19 mouse cellular contexts compared by ENCODE assay signal in the genomic region with DNA sequence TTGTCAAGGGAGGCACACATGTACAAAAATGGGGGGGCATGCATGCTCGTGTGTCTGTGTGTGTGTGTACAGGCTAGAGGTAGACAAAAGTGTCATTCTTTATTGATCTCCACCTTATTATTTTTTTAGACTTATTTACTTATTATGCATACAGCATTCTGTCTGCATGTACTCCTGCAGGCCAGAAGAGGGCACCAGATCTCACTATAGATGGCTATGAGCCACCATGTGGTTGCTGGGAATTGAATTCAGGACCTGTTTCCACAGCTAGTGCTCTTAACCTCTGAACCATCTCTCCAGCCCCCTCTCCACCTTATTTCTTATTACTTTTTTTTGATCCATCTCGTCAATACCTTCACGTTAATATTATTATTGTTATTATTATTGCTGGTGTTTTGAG. TPM values are rescaled to one million over a fixed set of nuclear protein-coding genes. Genes with fewer than 3 reads are reported as not detected.
A peak's percentile ranks its signal among the peaks of the same experiment; 100 is the strongest.
DNase-seq lines count a peak whose midpoint lies in the region; ATAC-seq and TF ChIP-seq lines count a peak whose summit lies in the region.
"Had no signal": no experiment of that assay in that cellular context is flagged by ENCODE, and none has a peak within 500 bp of the region (broad histone marks: within the 10 kb centered on the region; RNA-seq: fewer than 3 reads in every experiment).

No protein-coding gene starts in this region.

- no peaks in the 10 kb centered on the region for H3K9me3 ChIP-seq in intestine, postnatal 0 days (ENCODE audit: control insufficient read depth)
- no peaks in the 10 kb centered on the region for H3K9me3 ChIP-seq in intestine, embryonic 15.5 days
- no peaks in the 10 kb centered on the region for H3K9me3 ChIP-seq in midbrain, postnatal 0 days (ENCODE audit: low read length)
- H3K9me3 ChIP-seq in midbrain, embryonic 10.5 days (replicated peaks): no peaks in the 10 kb centered on the region; the same call in 1 of the 2 replicates
- H3K9me3 ChIP-seq: hindbrain, embryonic 13.5 days; neural tube, embryonic 13.5 days had no signal

- H3K4me3 ChIP-seq in intestine, postnatal 0 days (ENCODE audit: low read depth, low read length): no peak overlapping the region
- no peak overlapping the region for H3K4me3 ChIP-seq in intestine, embryonic 15.5 days (replicated peaks)
- no peak overlapping the region for H3K4me3 ChIP-seq in midbrain, postnatal 0 days (ENCODE audit: low read depth, low read length)
- H3K4me3 ChIP-seq in midbrain, embryonic 10.5 days: no peak overlapping the region
- H3K4me3 ChIP-seq in cerebellum, adult 2 months (replicated peaks; ENCODE audit: insufficient read depth, low read depth, low read length): no peak overlapping the region
- H3K4me3 ChIP-seq: hindbrain, embryonic 13.5 days; neural tube, embryonic 13.5 days had no signal

- DNase-seq in midbrain, postnatal 0 days (ENCODE audit: low spot score): no peak
- DNase-seq in midbrain, embryonic 10.5 days (ENCODE audit: low spot score): no peak
- DNase-seq in ES-CJ7 (ENCODE audit: low read depth, low spot score): peak; percentile 49
- peak; percentile 30 for DNase-seq in induced T-regulatory cell, adult 2 months (ENCODE audit: low read depth)
- no peak for DNase-seq in cerebellum, adult 2 months
- no peak for DNase-seq in right cerebral cortex, postnatal 10 days (ENCODE audit: low spot score in 2 of 2)
- DNase-seq: cerebellum, adult 18-20 months; gastrocnemius, postnatal 25 days; kidney, adult 8-10 months had no signal

- no peak overlapping the region for H3K4me2 ChIP-seq in intestine, postnatal 0 days (replicated peaks; ENCODE audit: low read depth)
- H3K4me2 ChIP-seq in intestine, embryonic 15.5 days (replicated peaks): no peak overlapping the region
- no peak overlapping the region for H3K4me2 ChIP-seq in midbrain, postnatal 0 days (ENCODE audit: low read depth, low read length, poor library complexity, severe bottlenecking)
- H3K4me2 ChIP-seq: hindbrain, embryonic 13.5 days; liver, embryonic 11.5 days; neural tube, embryonic 13.5 days had no signal

- TF ChIP-seq CTCF in intestine, postnatal 0 days (IDR thresholded peaks at IDR 0.05; ENCODE audit: low read depth): peak; percentile 67
- peak; percentile 54 for TF ChIP-seq CTCF in midbrain, postnatal 0 days (IDR thresholded peaks at IDR 0.05)
- TF ChIP-seq CTCF in cerebellum, adult 2 months (IDR thresholded peaks at IDR 0.05; ENCODE audit: borderline replicate concordance, insufficient read depth, low read depth, low read length): no peak

- ATAC-seq in intestine, postnatal 0 days: no peak
- no peak for ATAC-seq in intestine, embryonic 15.5 days
- no peak for ATAC-seq in midbrain, postnatal 0 days (ENCODE audit: low FRiP score)
- ATAC-seq: activated CD4-positive, CD25-positive, alpha-beta regulatory T cell, adult 4 months; forebrain, embryonic 16.5 days had no signal

- WGBS in intestine, postnatal 0 days: 66% methylated on average over 3 of the region's 3 CpGs
- 62% methylated on average over 3 of the region's 3 CpGs for WGBS in intestine, embryonic 15.5 days
- WGBS in midbrain, postnatal 0 days: 66% methylated on average over 3 of the region's 3 CpGs
- 60% methylated on average over 3 of the region's 3 CpGs for WGBS in midbrain, embryonic 10.5 days
- 86% methylated on average over 3 of the region's 3 CpGs for WGBS in cerebellum, adult 2 months

- no peaks in the 10 kb centered on the region for H3K27me3 ChIP-seq in intestine, postnatal 0 days (replicated peaks; ENCODE audit: control insufficient read depth, insufficient read depth, low read length)
- no peaks in the 10 kb centered on the region for H3K27me3 ChIP-seq in intestine, embryonic 15.5 days (replicated peaks)
- H3K27me3 ChIP-seq in midbrain, postnatal 0 days (ENCODE audit: insufficient read depth, low read length): no peaks in the 10 kb centered on the region
- H3K27me3 ChIP-seq in midbrain, embryonic 10.5 days (ENCODE audit: low read depth, poor library complexity, severe bottlenecking): no peaks in the 10 kb centered on the region
- H3K27me3 ChIP-seq in cerebellum, adult 2 months (ENCODE audit: control insufficient read depth, insufficient read depth, low read length): no peaks in the 10 kb centered on the region
- H3K27me3 ChIP-seq: neural tube, embryonic 13.5 days had no signal

- H3K9ac ChIP-seq in intestine, postnatal 0 days (ENCODE audit: low read depth, low read length): no peak overlapping the region
- no peak overlapping the region for H3K9ac ChIP-seq in intestine, embryonic 15.5 days
- H3K9ac ChIP-seq in midbrain, postnatal 0 days (replicated peaks; ENCODE audit: low read length, poor library complexity, severe bottlenecking): no peak overlapping the region
- H3K9ac ChIP-seq: hindbrain, embryonic 13.5 days; neural tube, embryonic 13.5 days had no signal

- no peak for TF ChIP-seq POLR2A in cerebellum, adult 2 months (IDR thresholded peaks at IDR 0.05; ENCODE audit: borderline replicate concordance, insufficient read depth, low read length)

- no peaks in the 10 kb centered on the region for H3K4me1 ChIP-seq in intestine, postnatal 0 days (replicated peaks; ENCODE audit: control insufficient read depth, insufficient read depth, low read length)
- peaks cover 6% of the 10 kb centered on the region; the same call in 1 of the 2 replicates for H3K4me1 ChIP-seq in intestine, embryonic 15.5 days (replicated peaks)
- no peaks in the 10 kb centered on the region for H3K4me1 ChIP-seq in midbrain, postnatal 0 days (ENCODE audit: insufficient read depth, low read length)
- peaks cover under 1% of the 10 kb centered on the region; the same call in 1 of the 2 replicates for H3K4me1 ChIP-seq in midbrain, embryonic 10.5 days
- peaks cover 8% of the 10 kb centered on the region for H3K4me1 ChIP-seq in cerebellum, adult 2 months (ENCODE audit: control insufficient read depth, insufficient read depth, low read length)

- no peak overlapping the region for H3K27ac ChIP-seq in intestine, postnatal 0 days (ENCODE audit: low read depth, low read length)
- no peak overlapping the region for H3K27ac ChIP-seq in intestine, embryonic 15.5 days
- no peak overlapping the region for H3K27ac ChIP-seq in midbrain, postnatal 0 days (ENCODE audit: low read depth, low read length)
- no peak overlapping the region for H3K27ac ChIP-seq in midbrain, embryonic 10.5 days (replicated peaks)
- H3K27ac ChIP-seq in cerebellum, adult 2 months (ENCODE audit: insufficient read depth, low read length): no peak overlapping the region
- H3K27ac ChIP-seq: hindbrain, embryonic 13.5 days; neural tube, embryonic 13.5 days had no signal

- no peaks in the 10 kb centered on the region for H3K36me3 ChIP-seq in intestine, postnatal 0 days (ENCODE audit: control insufficient read depth, insufficient read depth)
- no peaks in the 10 kb centered on the region for H3K36me3 ChIP-seq in intestine, embryonic 15.5 days
- H3K36me3 ChIP-seq in midbrain, postnatal 0 days (ENCODE audit: insufficient read depth, low read length): no peaks in the 10 kb centered on the region
- no peaks in the 10 kb centered on the region for H3K36me3 ChIP-seq in midbrain, embryonic 10.5 days
- H3K36me3 ChIP-seq: hindbrain, embryonic 13.5 days; neural tube, embryonic 13.5 days had no signal

RNA-seq across cellular contexts. Expression of a gene that starts 6.2 kb away (rescaled TPM):
- polyA plus RNA-seq in intestine, postnatal 0 days (2015; fragmentation: Nextera tagmentation; extraction: Ambion mirVana): not detected in 2 replicates
- polyA plus RNA-seq in intestine, embryonic 15.5 days (2015; fragmentation: Nextera tagmentation; extraction: Ambion mirVana): not detected in 2 replicates
- 0.44 TPM in 1 of 2 replicates, not detected in the other for total RNA-seq in midbrain, postnatal 0 days (2014; rRNA removed)
- not detected in 2 replicates for polyA plus RNA-seq in midbrain, postnatal 0 days (2015; fragmentation: Nextera tagmentation; extraction: Ambion mirVana)
- 0.09 TPM in 1 of 2 replicates, not detected in the other for polyA plus RNA-seq in midbrain, embryonic 10.5 days (2016; fragmentation: Nextera tagmentation; extraction: Ambion mirVana)
- 0.10 and 0.11 TPM in 2 replicates for polyA plus RNA-seq in cerebellum, adult 2 months (2012; rRNA removed)
- total RNA-seq: layer of hippocampus, adult 18-20 months; left cerebral cortex, postnatal 10 days had no signal
- polyA plus RNA-seq: activated CD4-positive, CD25-positive, alpha-beta regulatory T cell, adult 4 months; forebrain, embryonic 16.5 days; hindbrain, embryonic 13.5 days; liver, embryonic 11.5 days; neural tube, embryonic 13.5 days had no signal

RNA-seq across cellular contexts. Expression of a gene that starts 22.5 kb away (rescaled TPM):
- 113 and 124 TPM in 2 replicates for polyA plus RNA-seq in intestine, postnatal 0 days (2015; fragmentation: Nextera tagmentation; extraction: Ambion mirVana)
- polyA plus RNA-seq in intestine, embryonic 15.5 days (2015; fragmentation: Nextera tagmentation; extraction: Ambion mirVana): 272 and 318 TPM in 2 replicates
- total RNA-seq in midbrain, postnatal 0 days (2014; rRNA removed): 94.0 and 98.7 TPM in 2 replicates
- polyA plus RNA-seq in midbrain, postnatal 0 days (2015; fragmentation: Nextera tagmentation; extraction: Ambion mirVana): 80.7 and 94.6 TPM in 2 replicates
- 427 and 457 TPM in 2 replicates for polyA plus RNA-seq in midbrain, embryonic 10.5 days (2016; fragmentation: Nextera tagmentation; extraction: Ambion mirVana)
- polyA plus RNA-seq in cerebellum, adult 2 months (2012; rRNA removed): 276 and 338 TPM in 2 replicates

RNA-seq across cellular contexts. Expression of a gene that starts 47.0 kb away (rescaled TPM):
- polyA plus RNA-seq in intestine, postnatal 0 days (2015; fragmentation: Nextera tagmentation; extraction: Ambion mirVana): not detected in 2 replicates
- 0.33 and 0.95 TPM in 2 replicates for polyA plus RNA-seq in intestine, embryonic 15.5 days (2015; fragmentation: Nextera tagmentation; extraction: Ambion mirVana)
- 0.33 and 0.42 TPM in 2 replicates for total RNA-seq in midbrain, postnatal 0 days (2014; rRNA removed)
- polyA plus RNA-seq in midbrain, postnatal 0 days (2015; fragmentation: Nextera tagmentation; extraction: Ambion mirVana): 0.55 TPM in 1 of 2 replicates, not detected in the other
- polyA plus RNA-seq in midbrain, embryonic 10.5 days (2016; fragmentation: Nextera tagmentation; extraction: Ambion mirVana): 0.12 and 0.45 TPM in 2 replicates
- polyA plus RNA-seq in cerebellum, adult 2 months (2012; rRNA removed): 0.82 and 1.9 TPM in 2 replicates
- polyA plus RNA-seq: activated CD4-positive, CD25-positive, alpha-beta regulatory T cell, adult 4 months; heart, embryonic 14.5 days had no signal

RNA-seq across cellular contexts. Expression of a gene that starts 58.0 kb away (rescaled TPM):
- 49.3 and 50.5 TPM in 2 replicates for polyA plus RNA-seq in intestine, postnatal 0 days (2015; fragmentation: Nextera tagmentation; extraction: Ambion mirVana)
- 207 and 224 TPM in 2 replicates for polyA plus RNA-seq in intestine, embryonic 15.5 days (2015; fragmentation: Nextera tagmentation; extraction: Ambion mirVana)
- 55.4 and 74.9 TPM in 2 replicates for total RNA-seq in midbrain, postnatal 0 days (2014; rRNA removed)
- polyA plus RNA-seq in midbrain, postnatal 0 days (2015; fragmentation: Nextera tagmentation; extraction: Ambion mirVana): 148 and 151 TPM in 2 replicates
- polyA plus RNA-seq in midbrain, embryonic 10.5 days (2016; fragmentation: Nextera tagmentation; extraction: Ambion mirVana): 191 and 236 TPM in 2 replicates
- 68.9 and 75.8 TPM in 2 replicates for polyA plus RNA-seq in cerebellum, adult 2 months (2012; rRNA removed)

Comparison
In these comparisons a context has a peak if more than half of its experiments do, and no peak if none do; other contexts are left out.
1. DNase-seq: peak in ES-CJ7 (single experiment) and induced T-regulatory cell, adult 2 months (single experiment); none in midbrain, postnatal 0 days (single experiment), midbrain, embryonic 10.5 days (single experiment), cerebellum, adult 2 months (0 of 2) and right cerebral cortex, postnatal 10 days (0 of 2).